Mouse (Mus musculus) embryo, embryonic 10.5 days (tissue): ENCODE data around the gene Tkt.
"Not testable (repeated sequence)": the region's sequence is repeated elsewhere in the genome, so short reads cannot be mapped to it uniquely, and the experiment has no call there.

Experiments used
- DNase-seq: peaks from one replicate; pipeline ENCODE4 v3.0.0-alpha.2; 2015; ENCODE audit warnings: low spot score

The Tkt gene

DNA sequence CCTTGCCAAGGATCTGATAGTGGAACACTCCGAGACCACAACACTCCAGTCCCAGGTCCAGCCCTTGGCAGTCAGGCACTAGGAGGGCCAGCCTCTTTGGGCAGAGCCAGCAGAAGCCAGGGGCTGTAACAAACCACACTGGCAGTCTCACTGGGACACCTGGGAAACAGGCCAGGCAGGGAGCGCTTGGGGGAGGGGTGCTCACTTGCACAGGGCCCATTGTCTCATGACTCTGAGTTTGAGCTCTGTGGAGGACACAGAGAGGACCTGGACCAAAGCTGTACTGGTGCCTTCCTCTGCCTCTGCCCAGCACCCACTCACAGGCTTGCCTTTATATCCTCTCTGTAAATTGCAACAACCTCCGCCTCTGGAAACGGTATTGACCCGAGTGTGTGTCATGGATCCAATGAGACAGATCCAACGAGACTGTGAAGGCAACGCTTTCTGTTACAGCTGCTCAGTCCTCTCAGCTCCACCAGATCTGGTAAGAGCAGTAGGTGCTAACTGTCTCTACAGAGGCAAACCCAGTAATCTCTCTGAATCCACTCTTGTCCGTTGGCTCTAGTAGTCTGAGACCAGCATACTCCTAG, at the start of gene Tkt:
TSS of gene Tkt (plus strand) at position 229 of the 590 bp plus-strand sequence.
- DNase-seq = peak; percentile 51

DNA sequence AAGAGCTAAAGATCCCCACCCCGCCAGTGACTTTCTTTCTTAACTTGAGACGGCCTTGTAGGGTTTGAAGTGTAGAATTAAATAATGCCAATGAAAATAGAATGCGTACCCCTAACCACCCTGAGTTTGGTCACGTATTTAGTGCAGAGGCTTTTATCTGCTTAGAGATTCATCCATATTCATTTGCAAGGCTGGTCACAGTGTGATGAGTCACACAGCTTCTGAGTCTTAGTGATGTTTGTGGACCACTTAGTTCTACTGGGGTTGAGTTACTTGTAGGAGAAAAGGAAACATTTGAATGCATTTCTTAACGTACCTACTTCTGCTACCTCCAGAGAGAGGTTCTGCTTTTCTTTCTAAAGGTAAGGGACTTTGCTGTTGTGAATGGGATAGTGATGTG, 43.2 kb upstream of the Tkt start:
- DNase-seq = no peak

DNA sequence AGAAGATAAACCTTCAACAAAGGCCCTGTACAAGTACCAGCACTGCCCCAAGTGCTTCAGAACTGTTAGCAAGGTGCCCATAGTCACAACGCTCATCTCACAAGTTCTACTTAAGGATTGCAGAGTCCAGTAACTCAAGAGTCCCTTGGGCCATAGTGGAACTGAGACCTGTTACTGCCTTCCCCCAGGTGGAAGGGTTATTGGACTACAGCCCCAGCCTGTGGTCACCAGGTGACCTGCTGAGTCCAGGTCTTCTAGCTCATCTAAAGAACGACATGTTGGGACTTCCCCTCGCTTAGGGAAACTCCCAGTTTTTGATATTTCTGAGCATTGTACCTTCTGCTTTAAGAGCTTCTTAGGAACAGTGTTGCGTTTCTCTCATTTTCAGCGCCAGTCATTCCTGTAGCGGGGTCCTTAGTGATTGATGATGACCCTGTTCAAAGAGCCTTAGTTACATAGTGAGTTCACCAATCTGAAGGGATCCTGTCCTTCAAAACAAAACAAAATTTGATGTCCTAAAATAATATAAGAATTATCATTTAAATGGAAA, 37.9 kb upstream of the Tkt start:
- no peak for DNase-seq

DNA sequence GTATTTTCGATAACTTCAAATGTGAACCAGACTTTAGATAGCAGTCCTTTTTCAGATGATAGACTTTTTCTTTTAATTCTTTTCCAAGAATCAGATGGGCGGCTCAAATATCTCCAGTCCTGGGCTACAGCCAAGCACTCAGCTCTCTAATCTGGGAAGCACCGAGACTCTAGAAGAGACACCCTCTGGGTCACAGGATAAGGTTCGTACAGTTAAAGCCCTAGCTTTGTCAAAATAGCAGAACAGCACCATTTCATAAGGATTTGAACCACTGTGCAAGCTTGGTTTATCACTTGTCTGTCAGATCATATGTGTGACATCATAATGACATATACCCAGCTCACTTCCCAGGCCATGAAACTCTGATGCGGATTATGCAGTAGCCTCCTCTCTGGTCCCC, 35.3 kb upstream of the Tkt start:
- DNase-seq = no peak

DNA sequence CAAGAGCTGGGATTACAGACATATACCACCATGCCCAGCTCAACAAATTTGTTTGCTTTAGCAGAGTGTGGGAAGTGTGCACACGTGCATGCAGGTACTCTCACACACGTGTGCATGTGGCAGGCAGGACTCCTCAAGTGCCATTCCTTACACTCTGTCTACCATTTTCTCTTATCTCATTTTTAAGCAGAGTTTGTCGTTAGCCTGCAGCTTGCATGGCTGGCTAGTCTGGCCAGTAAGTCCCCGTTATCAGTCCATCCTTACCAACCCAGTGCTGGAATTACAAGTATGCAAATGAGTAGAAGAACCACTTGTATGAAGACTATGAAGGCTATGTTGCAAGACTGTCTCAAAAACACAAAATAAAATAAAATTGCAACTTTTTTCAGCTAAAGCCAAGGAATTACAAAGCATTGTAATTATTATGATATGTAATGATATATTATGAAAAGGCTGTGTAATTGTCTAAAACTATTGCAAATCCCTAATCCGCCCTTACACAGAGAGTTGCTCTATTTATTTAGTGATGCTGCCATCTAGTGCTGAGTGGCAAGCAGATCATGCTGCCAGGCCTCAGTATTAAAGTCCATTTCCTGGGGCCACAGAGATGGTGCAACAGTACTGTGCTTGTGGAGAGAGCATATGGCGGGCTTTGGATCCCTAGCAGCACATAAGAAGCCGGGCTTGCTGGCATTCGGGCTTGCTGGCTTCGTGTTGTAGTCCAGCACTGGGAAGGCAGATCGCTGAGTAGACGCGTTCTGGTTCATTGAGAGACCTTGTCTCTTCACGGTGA, 32.0 kb upstream of the Tkt start:
- peak; percentile 24 for DNase-seq

DNA sequence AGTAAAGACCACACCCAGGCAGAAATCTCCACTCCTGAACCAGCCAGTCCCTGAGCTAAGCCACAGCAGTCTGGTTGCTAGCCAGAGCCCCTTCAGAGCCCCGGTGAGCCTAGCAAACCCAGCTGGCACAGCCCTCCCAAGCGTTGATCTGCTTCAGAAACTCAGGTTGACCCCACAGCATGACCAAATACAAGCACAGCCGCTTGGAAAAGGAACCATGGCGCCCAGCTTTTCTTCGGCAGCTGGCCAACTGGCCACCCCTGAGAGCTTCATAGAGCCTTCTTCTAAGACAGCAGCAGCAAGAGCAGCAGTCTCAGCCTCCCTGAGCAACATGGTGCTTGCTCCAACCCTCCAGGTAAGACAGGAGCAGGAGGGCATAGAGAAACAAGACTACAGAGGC, 28.8 kb upstream of the Tkt start:
- DNase-seq = no peak

DNA sequence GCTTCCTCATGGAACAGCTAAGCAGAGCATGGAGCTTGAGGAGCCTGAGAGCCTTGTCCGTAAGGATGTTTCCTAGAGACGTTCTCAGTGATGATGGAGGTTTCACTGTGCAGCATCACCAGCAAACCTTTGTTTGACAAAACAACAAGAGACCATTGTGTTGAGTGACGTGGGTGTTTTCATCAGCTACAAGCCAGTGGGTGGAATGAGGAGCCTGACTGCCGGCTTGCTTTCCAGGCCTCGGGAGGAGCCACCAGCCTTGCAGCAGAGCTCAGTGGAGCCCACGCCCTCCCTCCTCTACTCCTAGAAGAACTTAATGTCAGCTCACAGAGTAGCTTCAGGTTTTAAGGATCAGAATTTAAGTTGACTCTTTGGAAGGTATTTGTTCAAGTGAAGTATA, 24.8 kb upstream of the Tkt start:
- DNase-seq = no peak

DNA sequence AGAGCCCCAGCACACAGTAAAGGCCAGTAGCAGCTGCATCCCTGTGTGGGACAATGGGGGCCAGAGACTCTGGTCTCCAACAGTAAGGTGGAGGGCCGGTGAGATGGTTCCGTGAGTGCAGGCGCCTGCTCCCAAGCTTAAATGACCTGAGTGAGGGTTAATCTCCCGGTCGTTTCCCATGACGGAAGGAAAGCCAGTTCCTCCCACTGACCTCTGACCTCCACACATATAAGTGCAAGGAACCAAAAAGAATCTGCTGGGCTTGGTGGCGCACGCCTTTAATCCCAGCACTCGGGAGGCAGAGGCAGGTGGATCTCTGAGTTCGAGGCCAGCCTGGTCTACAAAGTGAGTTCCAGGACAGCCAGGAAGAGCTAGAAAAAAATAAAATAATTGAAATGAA, 19.8 kb upstream of the Tkt start:
- DNase-seq = no peak

DNA sequence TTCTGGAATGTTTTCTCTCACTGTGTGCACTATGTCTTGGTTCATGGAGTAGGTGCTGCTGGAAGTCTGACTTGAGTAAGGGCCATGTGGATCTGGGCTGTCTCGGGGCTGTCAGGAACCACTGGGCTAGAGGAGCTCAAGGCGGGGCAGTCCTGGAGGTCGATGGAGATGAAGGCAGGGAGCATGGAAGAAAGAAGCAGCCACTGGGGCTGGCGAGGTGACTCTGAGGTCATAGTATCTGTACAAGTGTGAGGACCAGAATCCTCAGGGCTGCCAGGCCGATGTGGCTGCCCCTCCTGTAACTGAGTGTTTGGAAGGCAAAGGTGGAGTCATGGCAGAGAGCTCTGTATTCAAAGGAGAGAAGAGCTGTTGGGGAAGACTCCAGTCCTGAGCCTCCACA, 19.2 kb upstream of the Tkt start:
- DNase-seq = no peak

DNA sequence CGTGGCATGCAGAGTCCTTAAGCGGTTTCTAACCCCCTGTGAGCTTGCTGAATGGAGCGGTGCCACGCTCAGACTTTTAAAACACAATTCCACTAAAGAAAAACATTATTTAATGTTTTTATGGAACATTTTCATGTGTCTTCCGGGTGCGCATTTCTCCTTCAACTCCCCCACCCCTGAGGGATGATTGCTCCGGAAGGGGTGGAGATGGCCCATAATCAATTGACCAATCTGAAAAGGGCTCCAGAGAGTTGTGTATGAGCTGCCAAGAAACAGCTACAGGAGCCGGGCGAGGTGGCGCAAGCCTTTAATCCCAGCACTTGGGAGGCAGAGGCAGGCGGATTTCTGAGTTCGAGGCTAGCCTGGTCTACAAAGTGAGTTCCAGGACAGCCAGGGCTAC, 18.7 kb upstream of the Tkt start:
- DNase-seq = no peak

DNA sequence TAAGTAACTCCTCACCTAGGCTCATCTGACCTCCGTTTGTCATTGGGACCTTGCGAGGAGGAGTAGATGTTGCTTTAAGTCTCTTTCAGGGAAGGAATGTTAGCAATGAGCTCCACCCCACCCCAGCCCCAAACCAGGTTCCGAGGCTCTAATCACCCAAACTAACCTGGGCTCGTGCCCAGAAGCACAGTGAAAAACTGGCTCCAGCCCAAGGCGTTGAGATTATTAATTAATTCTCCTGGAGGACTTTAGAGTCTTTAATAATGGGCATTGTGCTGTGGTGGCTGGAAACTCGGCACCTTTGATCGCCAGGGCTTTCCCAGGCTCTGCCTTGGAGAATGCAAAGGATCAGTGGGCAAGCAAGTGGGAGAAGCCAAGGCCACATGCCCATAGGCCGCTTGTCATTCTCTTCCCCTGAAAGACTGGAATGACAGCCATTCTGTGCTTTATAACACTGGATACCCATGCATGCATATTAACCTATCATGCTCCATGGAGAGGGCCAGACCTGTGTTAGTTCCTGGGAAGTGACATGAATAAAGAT, 17.4 kb upstream of the Tkt start:
- no peak for DNase-seq

DNA sequence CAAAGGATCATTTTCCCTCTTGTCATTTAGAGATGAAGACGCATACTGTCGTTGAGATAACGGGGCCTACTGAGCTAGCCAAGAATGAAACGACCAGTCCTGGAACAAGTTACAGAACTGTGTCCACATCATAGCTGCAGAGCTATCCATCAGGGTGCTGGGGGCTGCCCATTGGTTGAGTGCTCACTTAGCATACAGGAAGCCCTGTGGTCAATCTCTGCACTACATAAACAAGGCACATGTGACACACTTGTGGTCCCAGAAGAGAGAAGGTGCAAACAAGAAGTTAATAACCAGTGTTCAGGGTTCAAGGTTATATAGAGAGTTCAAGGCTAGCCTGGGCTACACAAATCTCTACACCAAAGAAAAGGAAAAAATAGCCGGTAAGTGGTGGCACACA, 16.7 kb upstream of the Tkt start:
- no peak for DNase-seq

DNA sequence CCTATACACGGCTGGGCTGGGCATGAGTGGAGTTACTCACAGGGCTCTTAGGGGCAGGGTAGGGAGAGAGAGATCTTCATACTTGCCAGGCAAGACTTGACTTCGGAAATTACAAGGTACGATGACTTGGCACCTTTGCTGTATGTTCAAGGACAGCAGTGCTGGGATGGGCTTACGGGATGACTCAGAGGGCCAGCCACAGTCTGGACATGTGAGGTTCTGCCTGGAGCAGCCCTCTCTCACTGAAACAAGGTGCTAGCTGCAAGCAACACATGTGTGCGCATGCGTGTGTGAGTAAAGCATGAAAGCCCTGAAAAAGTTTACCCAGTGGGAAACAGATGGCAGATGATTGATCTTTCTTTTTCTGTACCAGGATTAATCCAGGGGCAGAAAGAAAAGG, 16.3 kb upstream of the Tkt start:
- DNase-seq = no peak

DNA sequence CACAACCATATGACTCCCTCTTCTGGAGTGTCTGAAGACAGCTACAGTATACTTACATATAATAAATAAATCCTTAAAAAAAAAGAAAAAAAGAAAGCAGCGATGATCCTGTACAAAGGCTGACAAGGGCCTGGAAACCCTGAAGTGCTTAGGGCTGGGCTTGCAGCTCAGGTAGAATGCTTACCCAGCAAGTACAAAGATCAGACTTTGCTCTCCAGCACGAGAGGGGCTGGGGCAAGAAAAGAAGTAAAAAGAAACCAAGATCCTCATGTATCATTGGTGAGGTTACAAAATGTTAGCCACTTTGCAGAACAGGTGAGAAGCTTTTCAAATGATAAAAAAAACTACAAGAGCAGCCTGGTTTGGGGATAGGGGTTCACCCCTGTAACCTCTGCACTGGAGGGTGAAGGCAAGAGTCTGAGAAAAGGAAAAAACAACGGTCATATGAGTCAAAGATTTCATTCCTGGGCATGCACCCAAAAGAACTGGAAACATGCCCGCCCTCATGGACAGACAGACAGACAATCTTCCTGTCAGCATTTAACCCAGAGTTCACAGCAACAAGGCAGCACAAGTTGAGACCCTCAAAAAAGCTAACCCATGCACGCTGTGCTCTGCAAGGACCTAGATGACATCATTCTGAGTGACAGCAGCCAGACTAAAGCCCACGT, 14.2 kb upstream of the Tkt start:
- no peak for DNase-seq

DNA sequence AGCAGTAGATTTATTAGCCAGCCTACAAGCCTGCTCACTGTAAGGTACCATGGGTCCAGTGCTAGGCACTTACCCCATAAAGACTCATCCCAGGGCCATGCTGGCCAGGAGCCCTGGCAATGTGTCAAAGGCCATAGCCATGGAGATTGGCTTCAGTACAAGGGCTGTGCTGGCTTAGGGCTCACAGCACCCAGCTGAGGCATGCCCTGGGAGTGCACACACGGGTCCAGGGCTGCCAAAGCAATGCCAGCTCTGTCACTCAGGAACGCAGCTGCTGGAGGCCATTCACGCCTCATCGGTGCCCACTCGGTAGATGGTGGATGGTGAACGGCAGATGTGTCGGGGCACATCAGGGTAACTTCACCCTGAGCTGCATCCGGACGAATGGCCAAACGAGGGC, 6.6 kb upstream of the Tkt start:
- no peak for DNase-seq

DNA sequence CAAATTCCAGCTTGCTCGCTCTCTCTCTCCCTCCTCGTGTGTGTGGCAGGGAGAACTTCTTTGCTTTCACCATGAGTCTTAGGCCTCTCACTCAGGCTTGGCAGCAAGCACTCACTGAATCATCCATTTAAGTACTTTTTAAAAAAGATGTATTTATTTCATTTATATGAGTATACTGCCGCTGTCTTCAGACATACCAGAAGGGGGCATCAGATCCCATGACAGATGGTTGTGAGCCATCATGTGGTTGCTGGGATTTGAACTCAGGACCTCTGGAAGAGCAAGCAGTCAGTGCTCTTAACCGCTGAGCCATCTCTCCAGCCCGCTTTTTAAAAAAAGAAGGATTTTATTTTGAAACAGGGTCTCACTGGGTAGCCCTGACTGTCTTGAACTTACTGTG, 4.8 kb upstream of the Tkt start:
- DNase-seq = not testable (repeated sequence)

DNA sequence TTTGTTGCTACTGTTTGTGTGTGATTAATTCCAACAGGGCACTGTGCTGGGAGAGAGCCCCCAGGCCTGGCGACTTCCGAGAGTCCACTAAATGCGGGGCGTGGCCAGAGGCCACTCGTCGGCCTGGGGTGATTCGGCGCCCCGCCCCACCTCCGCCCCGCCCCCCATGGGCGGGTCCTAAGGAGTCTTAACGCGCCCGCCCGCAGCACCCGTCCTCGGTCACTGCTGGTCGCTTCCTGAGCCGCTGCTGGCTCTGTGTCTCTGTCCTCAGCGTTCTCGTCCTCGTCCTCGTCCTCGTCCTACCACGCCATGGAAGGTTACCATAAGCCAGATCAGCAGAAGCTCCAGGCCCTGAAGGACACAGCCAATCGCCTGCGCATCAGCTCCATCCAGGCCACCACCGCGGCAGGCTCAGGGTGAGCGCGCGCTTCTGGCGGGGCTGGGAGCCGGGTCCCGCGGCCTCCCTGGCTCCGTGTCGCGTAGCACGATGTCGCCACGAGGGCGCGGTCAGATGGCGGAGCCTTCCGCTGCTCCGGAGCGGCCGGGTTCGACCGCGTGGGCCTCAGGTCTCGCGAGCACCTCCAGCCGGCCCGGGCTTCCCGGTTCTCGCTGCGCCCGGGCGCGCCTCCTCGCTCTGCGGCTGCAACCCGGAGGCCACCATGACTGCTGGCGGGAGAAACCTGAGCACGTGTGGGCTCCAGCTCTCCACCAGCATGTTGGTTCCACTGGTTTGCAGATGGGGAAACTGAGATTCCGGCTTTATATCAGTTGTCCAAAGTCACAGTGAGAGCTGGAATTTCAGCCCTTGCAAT, 1.0 kb downstream of the Tkt start:
- DNase-seq = peak; percentile 98

DNA sequence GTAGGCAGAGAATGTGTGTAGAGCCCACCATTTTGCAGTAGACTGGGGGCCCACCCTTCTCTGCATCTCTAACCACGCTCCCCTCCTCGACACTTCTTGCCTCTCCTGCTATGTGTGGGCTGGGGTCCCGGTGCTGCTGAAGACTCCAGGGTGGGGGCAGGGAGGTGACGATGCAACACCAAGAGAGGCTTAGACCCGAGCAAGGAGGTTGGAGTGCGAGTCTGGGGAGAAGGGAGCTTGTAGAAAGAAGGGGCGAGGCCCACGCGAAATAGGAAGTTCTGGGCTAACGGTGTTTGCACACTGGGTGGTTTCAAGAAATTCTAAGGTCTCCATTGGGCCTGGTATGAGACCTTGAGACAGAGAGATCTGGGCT, 1.6 kb downstream of the Tkt start:
- DNase-seq = no peak

DNA sequence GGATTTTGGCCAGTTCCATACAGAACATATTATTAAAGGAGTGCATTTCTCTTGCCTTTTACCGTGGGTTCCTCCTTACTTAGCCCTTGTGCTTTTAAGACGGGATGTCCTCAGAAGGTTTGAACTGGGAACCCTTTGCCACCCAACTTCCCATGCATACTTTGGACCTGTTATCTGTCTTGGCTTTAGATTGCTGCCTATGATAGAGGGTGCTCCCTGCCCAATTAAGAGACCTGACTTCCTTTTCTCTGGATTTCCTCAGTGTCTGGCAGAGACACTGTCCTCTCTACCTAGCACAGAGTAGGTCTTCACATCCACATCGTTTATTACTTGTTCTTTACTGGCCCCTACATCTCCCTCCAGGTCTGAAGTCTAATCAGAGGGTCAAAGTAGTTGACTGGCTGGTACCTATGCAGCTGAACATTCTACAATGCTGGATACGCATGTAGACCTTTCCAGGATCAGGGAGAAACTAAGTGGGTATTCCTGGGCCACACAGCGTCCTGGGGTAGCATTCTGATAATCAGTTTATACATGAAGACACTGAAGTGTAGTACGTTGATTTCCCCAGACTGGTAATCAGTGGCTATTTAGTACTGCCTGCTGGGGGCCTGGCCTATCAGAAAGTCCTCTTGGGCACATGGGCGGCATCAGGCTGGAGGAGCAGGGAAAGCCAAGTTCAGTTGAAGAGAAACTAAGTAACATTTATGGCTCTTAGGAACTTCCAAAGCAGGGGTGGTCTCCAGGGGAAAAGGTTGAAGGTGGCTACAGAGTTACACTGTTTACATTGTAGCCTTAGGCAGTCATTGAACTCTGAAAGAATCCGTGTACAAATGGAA, 2.3 kb downstream of the Tkt start:
- DNase-seq = peak; percentile 13

DNA sequence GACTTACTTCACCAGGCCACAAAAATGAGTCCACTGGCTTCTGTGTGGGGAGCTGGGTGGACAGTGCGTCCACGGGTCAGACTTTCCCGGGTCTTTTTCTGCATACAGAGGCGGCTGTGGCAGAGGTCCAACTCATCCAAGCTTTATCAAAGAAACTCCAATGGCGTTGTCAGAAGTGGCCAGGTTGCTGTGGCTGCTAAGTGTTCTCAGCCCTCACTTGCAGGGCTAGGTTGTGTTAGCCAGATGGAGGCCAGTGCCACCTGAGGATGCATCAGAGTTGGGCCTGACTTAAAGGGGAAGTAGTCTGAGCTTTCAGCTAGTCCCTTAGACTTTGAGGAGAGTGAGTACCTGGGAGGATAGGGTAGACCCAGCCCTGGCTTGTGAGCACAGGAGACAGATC, 3.4 kb downstream of the Tkt start:
- no peak for DNase-seq

DNA sequence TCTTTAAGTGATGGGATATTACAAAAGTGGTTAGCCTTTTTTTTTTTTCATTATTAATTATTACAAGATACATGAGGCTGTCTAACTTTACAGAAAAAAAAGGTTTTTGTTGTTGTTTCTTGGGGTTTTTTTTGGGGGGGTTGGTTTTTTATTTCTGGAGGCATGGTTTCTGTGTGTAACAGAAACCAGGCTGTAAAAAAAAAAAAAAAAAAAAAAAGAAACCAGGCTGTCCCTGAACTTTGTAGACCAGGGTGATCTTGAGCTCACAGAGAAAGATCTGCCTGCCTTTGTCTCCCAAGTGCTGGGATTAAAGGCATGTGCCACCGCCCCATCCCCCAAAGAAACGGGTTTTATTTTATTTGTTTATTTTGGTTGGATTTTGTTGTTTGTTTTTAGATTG, 3.8 kb downstream of the Tkt start:
- DNase-seq = no peak
